ENCODE assay signal across 9 mouse cellular contexts in genomic region chr2:153851030-153851360, GRCm38 (mm10). TPM values are rescaled to one million over a fixed set of nuclear protein-coding genes. Genes with fewer than 3 reads are reported as not detected.
DNase-seq lines count a peak whose midpoint lies in the region; ATAC-seq lines count a peak whose summit lies in the region.
"Had no signal": no experiment of that assay in that cellular context is flagged by ENCODE, and none has a peak within 500 bp of the region (broad histone marks: within the 10 kb centered on the region; RNA-seq: fewer than 3 reads in every experiment).

No protein-coding gene starts in this region.

- H3K27me3 ChIP-seq in hindbrain, embryonic 11.5 days (ENCODE audit: control insufficient read depth, insufficient read depth, low read length) = no peaks in the 10 kb centered on the region
- no peaks in the 10 kb centered on the region for H3K27me3 ChIP-seq in hindbrain, embryonic 16.5 days (replicated peaks; ENCODE audit: control insufficient read depth, insufficient read depth, low read length)
- H3K27me3 ChIP-seq: lung, embryonic 15.5 days had no signal

- no peak overlapping the region for H3K27ac ChIP-seq in hindbrain, embryonic 11.5 days (ENCODE audit: low read depth, low read length)
- no peak overlapping the region for H3K27ac ChIP-seq in hindbrain, embryonic 16.5 days (ENCODE audit: low read depth, low read length)
- H3K27ac ChIP-seq: lung, embryonic 15.5 days had no signal

- no peaks in the 10 kb centered on the region for H3K4me1 ChIP-seq in hindbrain, embryonic 11.5 days (replicated peaks; ENCODE audit: control insufficient read depth, insufficient read depth, low read length)
- no peaks in the 10 kb centered on the region for H3K4me1 ChIP-seq in hindbrain, embryonic 16.5 days (ENCODE audit: control insufficient read depth, insufficient read depth, low read depth, low read length)
- H3K4me1 ChIP-seq: lung, embryonic 15.5 days had no signal

- no peaks in the 10 kb centered on the region for H3K36me3 ChIP-seq in hindbrain, embryonic 11.5 days (ENCODE audit: control insufficient read depth, insufficient read depth, low read length)
- H3K36me3 ChIP-seq in hindbrain, embryonic 16.5 days (ENCODE audit: control insufficient read depth, insufficient read depth, low read length) = no peaks in the 10 kb centered on the region
- H3K36me3 ChIP-seq: lung, embryonic 15.5 days had no signal

- H3K4me2 ChIP-seq in hindbrain, embryonic 11.5 days (replicated peaks; ENCODE audit: low read depth, low read length) = no peak overlapping the region
- H3K4me2 ChIP-seq in hindbrain, embryonic 16.5 days (ENCODE audit: low read length) = no peak overlapping the region
- H3K4me2 ChIP-seq: lung, embryonic 15.5 days had no signal

- peak; percentile 65 for DNase-seq in hindbrain, embryonic 11.5 days (ENCODE audit: low spot score)
- DNase-seq in NIH3T3 (ENCODE audit: low read depth) = peak; percentile 72
- peak; percentile 87 to 89 for DNase-seq in cerebellum, postnatal 10 days
- DNase-seq in gastrocnemius, postnatal 4 days (ENCODE audit: low spot score in 2 of 2) = peak; percentile 41 to 44
- DNase-seq in left cerebral cortex, adult 11 months (ENCODE audit: low spot score) = peak; percentile 25
- DNase-seq in naive thymus-derived CD4-positive, alpha-beta T cell, adult 2 months (ENCODE audit: low read depth) = peak; percentile 40
- peak; percentile 12 to 42 for DNase-seq in thymus, postnatal 10 days (ENCODE audit: low spot score in 2 of 2)

- WGBS in hindbrain, embryonic 11.5 days = 56% methylated on average over 4 of the region's 4 CpGs
- 53% methylated on average over 4 of the region's 4 CpGs for WGBS in hindbrain, embryonic 16.5 days

- no peak overlapping the region for H3K9ac ChIP-seq in hindbrain, embryonic 11.5 days (ENCODE audit: low read depth, low read length)
- no peak overlapping the region for H3K9ac ChIP-seq in hindbrain, embryonic 16.5 days (ENCODE audit: low read depth, low read length)
- H3K9ac ChIP-seq: lung, embryonic 15.5 days had no signal

- no peaks in the 10 kb centered on the region for H3K9me3 ChIP-seq in hindbrain, embryonic 11.5 days (ENCODE audit: control insufficient read depth, low read length)
- no peaks in the 10 kb centered on the region for H3K9me3 ChIP-seq in hindbrain, embryonic 16.5 days (ENCODE audit: control insufficient read depth, low read length)
- H3K9me3 ChIP-seq: lung, embryonic 15.5 days had no signal

- no peak overlapping the region for H3K4me3 ChIP-seq in hindbrain, embryonic 11.5 days (ENCODE audit: low read depth, low read length)
- no peak overlapping the region for H3K4me3 ChIP-seq in hindbrain, embryonic 16.5 days (ENCODE audit: low read length)
- H3K4me3 ChIP-seq: lung, embryonic 15.5 days had no signal

- no peak for ATAC-seq in hindbrain, embryonic 11.5 days (ENCODE audit: low FRiP score)
- no peak for ATAC-seq in hindbrain, embryonic 16.5 days

RNA-seq across cellular contexts. Expression of gene Sun5, which starts 19.9 kb away (rescaled TPM):
- not detected in 2 replicates for polyA plus RNA-seq in hindbrain, embryonic 11.5 days (2014; fragmentation: Nextera tagmentation; extraction: Ambion mirVana)
- not detected in 2 replicates for polyA plus RNA-seq in hindbrain, embryonic 16.5 days (2015; fragmentation: Nextera tagmentation; extraction: Ambion mirVana)
- not detected for total RNA-seq in gastrocnemius, postnatal 4 days (2021)
- polyA plus RNA-seq: lung, embryonic 15.5 days had no signal

RNA-seq across cellular contexts. Expression of gene Bpifb2, which starts 23.9 kb away (rescaled TPM):
- polyA plus RNA-seq in hindbrain, embryonic 11.5 days (2014; fragmentation: Nextera tagmentation; extraction: Ambion mirVana) = not detected in 2 replicates
- 0.11 and 0.14 TPM in 2 replicates for polyA plus RNA-seq in hindbrain, embryonic 16.5 days (2015; fragmentation: Nextera tagmentation; extraction: Ambion mirVana)
- not detected for total RNA-seq in gastrocnemius, postnatal 4 days (2021)
- polyA plus RNA-seq: lung, embryonic 15.5 days had no signal

RNA-seq across cellular contexts. Expression of gene Bpifb6, which starts 49.2 kb away (rescaled TPM):
- 0.08 TPM in 1 of 2 replicates, not detected in the other for polyA plus RNA-seq in hindbrain, embryonic 11.5 days (2014; fragmentation: Nextera tagmentation; extraction: Ambion mirVana)
- not detected in 2 replicates for polyA plus RNA-seq in hindbrain, embryonic 16.5 days (2015; fragmentation: Nextera tagmentation; extraction: Ambion mirVana)
- not detected for total RNA-seq in gastrocnemius, postnatal 4 days (2021)
- polyA plus RNA-seq: lung, embryonic 15.5 days had no signal

Comparison
In these comparisons a context has a peak if more than half of its experiments do, and no peak if none do; other contexts are left out.
1. DNase-seq: peak in every context shown above with its lines; median percentile 88 in cerebellum, postnatal 10 days; 72 in NIH3T3; 65 in hindbrain, embryonic 11.5 days; 42 in gastrocnemius, postnatal 4 days; 40 in naive thymus-derived CD4-positive, alpha-beta T cell, adult 2 months; 27 in thymus, postnatal 10 days; 25 in left cerebral cortex, adult 11 months.